Mouse (Mus musculus): ENCODE data around the gene Prss16. TPM values are rescaled to one million over a fixed set of nuclear protein-coding genes. Genes with fewer than 3 reads are reported as not detected.

The Prss16 gene
- polyA plus RNA-seq, 1 experiment from 2014 or later: 135 TPM

DNA sequence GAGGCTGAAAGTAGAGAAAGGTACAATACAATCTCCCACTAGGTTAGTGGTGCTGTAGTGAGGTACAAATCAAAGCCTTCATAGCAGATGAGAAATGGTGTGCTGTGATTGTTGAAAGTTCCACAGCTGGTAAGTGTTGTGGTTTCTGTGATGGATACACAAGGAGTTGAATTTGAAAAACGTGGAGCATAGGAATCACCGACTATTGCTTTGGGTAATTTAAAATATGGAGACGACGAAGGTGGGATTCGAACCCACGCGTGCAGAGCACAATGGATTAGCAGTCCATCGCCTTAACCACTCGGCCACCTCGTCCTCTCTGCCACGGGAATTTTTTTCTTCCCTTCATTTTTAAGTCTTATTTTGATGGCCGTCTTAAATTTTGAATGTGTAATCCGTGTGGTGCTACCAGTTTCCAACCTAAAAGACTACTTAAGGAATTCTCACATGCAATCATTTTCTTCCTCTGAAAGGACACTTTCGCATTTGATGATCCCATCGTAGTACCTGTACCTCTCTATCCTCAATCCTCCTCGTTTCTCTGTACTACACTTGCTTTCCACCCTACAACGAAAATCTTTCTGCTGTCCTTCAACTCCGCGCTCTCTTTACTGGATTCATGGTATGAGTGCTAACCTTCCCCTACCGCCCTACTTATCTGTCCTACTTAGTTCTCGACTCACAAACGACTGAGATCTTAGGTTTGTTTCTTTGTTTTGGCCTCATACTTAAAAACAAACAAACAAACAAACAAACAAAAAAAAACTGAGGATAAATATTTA is 15.4 kb downstream of the Prss16 start:
- Histone ChIP-seq H3K27me3 (ENCODE audit: control insufficient read depth, insufficient read depth, low read length) (peaks cover 34% of the 10 kb centered on the region), H3K27ac (ENCODE audit: low read length) (no peak overlapping the region), H3K9ac (ENCODE audit: low read length) (no peak overlapping the region), H3K4me1 (ENCODE audit: control insufficient read depth, insufficient read depth, low read length) (peaks cover 4% of the 10 kb centered on the region), H3K4me3 (ENCODE audit: low read length) (peak overlapping the region; percentile 30), H3K9me3 (replicated peaks; ENCODE audit: control insufficient read depth, low read length) (peaks cover 8% of the 10 kb centered on the region), H3K36me3 (ENCODE audit: control insufficient read depth, insufficient read depth) (no peaks in the 10 kb centered on the region), H3K4me2 (ENCODE audit: low read depth, low read length) (peak overlapping the region; percentile 49)
- ATAC-seq (replicated peaks; ENCODE audit: extremely low read depth, insufficient read depth, low FRiP score): no peak
- 5% methylated on average over 22 of the region's 22 CpGs for WGBS

DNA sequence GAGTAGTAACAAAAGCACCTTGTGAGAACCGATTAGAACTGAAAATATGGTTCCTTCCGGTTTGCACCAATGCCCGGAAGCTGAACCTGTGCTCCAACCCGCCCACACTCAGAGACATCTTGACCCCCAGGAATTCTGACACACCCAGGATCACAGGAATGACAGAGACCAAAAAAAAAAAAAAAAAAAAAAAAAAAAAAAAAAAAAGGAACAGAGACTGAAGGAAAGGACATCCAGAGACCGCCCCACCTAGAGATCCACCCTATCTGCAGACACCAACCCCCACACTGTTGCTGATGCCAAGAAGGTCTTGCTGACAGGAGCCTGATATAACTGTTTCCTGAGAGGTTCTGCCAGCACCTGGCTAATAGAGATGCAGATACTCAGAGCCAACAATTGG is 17.0 kb downstream of the Prss16 start:
- H3K4me1 ChIP-seq (ENCODE audit: control insufficient read depth, insufficient read depth, low read length): peaks cover 4% of the 10 kb centered on the region
- H3K9me3 ChIP-seq (replicated peaks; ENCODE audit: control insufficient read depth, low read length): peaks cover 8% of the 10 kb centered on the region
- 72% methylated on average over 5 of the region's 5 CpGs for WGBS
- no peak overlapping the region for H3K9ac ChIP-seq (ENCODE audit: low read length)
- H3K4me2 ChIP-seq (ENCODE audit: low read depth, low read length): no peak overlapping the region
- no peaks in the 10 kb centered on the region for H3K36me3 ChIP-seq (ENCODE audit: control insufficient read depth, insufficient read depth)
- H3K4me3 ChIP-seq (ENCODE audit: low read length): no peak overlapping the region
- no peak overlapping the region for H3K27ac ChIP-seq (ENCODE audit: low read length)
- peaks cover 20% of the 10 kb centered on the region for H3K27me3 ChIP-seq (ENCODE audit: control insufficient read depth, insufficient read depth, low read length)
- ATAC-seq (replicated peaks; ENCODE audit: extremely low read depth, insufficient read depth, low FRiP score): no peak

DNA sequence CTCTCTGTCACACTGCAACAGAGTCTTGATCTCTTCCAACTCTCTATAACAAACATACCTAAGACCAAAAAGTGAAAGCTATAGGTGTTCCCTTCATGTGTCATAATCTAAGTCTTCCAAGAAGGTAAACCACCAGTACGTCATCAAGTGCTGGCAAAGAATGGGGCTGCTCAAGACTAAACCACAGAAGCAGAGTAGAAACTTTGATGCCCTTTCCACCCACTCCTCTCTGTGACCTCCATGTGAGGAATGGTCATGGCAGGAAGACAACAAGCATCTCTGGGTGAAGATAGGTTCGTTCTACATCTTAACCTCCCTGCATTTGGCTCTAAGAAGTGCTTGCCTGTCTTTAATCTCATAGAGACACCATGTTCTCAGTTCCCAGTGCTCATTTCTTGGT is 25.1 kb downstream of the Prss16 start:
- 70% methylated on average over 2 of the region's 2 CpGs for WGBS
- H3K4me2 ChIP-seq (ENCODE audit: low read depth, low read length): no peak overlapping the region
- ATAC-seq (replicated peaks; ENCODE audit: extremely low read depth, insufficient read depth, low FRiP score): no peak
- no peak overlapping the region for H3K4me3 ChIP-seq (ENCODE audit: low read length)
- H3K27ac ChIP-seq (ENCODE audit: low read length): no peak overlapping the region
- peaks cover 44% of the 10 kb centered on the region for H3K27me3 ChIP-seq (ENCODE audit: control insufficient read depth, insufficient read depth, low read length)
- H3K36me3 ChIP-seq (ENCODE audit: control insufficient read depth, insufficient read depth): no peaks in the 10 kb centered on the region
- H3K4me1 ChIP-seq (ENCODE audit: control insufficient read depth, insufficient read depth, low read length): peaks cover 6% of the 10 kb centered on the region; the same call in 1 of the 2 replicates
- no peaks in the 10 kb centered on the region for H3K9me3 ChIP-seq (replicated peaks; ENCODE audit: control insufficient read depth, low read length)
- H3K9ac ChIP-seq (ENCODE audit: low read length): no peak overlapping the region

GRCm38 (mm10) chr13:21981803-21982193 is 27.7 kb downstream of the Prss16 start:
- ATAC-seq (replicated peaks; ENCODE audit: extremely low read depth, insufficient read depth, low FRiP score): peak; percentile 37; the same call in 1 of the 2 replicates
- peak overlapping the region; percentile 69 for H3K4me3 ChIP-seq (ENCODE audit: low read length)
- peaks cover 45% of the 10 kb centered on the region for H3K27me3 ChIP-seq (ENCODE audit: control insufficient read depth, insufficient read depth, low read length)
- peaks cover 6% of the 10 kb centered on the region; the same call in 1 of the 2 replicates for H3K4me1 ChIP-seq (ENCODE audit: control insufficient read depth, insufficient read depth, low read length)
- H3K4me2 ChIP-seq (ENCODE audit: low read depth, low read length): peak overlapping the region; percentile 98
- WGBS: 8% methylated on average over 17 of the region's 17 CpGs
- H3K9ac ChIP-seq (ENCODE audit: low read length): peak overlapping the region; percentile 80
- no peak overlapping the region for H3K27ac ChIP-seq (ENCODE audit: low read length)
- no peaks in the 10 kb centered on the region for H3K9me3 ChIP-seq (replicated peaks; ENCODE audit: control insufficient read depth, low read length)
- no peaks in the 10 kb centered on the region for H3K36me3 ChIP-seq (ENCODE audit: control insufficient read depth, insufficient read depth)

- Histone ChIP-seq H3K9ac (ENCODE audit: low read length) (peak within 1 kb of the TSS; percentile 80), H3K36me3 (ENCODE audit: control insufficient read depth, insufficient read depth) (no peaks in the 10 kb centered on the region), H3K4me3 (ENCODE audit: low read length) (peak within 1 kb of the TSS; percentile 69), H3K4me2 (ENCODE audit: low read depth, low read length) (peak within 1 kb of the TSS; percentile 98), H3K9me3 (replicated peaks; ENCODE audit: control insufficient read depth, low read length) (no peaks in the 10 kb centered on the region), H3K27me3 (ENCODE audit: control insufficient read depth, insufficient read depth, low read length) (peaks cover 43% of the 10 kb centered on the region), H3K4me1 (ENCODE audit: control insufficient read depth, insufficient read depth, low read length) (peaks cover 6% of the 10 kb centered on the region; the same call in 1 of the 2 replicates), H3K27ac (ENCODE audit: low read length) (no peak within 1 kb of the TSS)
- WGBS: 1% methylated on average over 58 of the region's 58 CpGs
- ATAC-seq (replicated peaks; ENCODE audit: extremely low read depth, insufficient read depth, low FRiP score): peak; percentile 55
These were observed 28.4 kb downstream of the Prss16 start, which contains the start of gene Pom121l2 for GRCm38 (mm10) chr13:21980981-21981802. Gene Pom121l2 (plus strand): TSS chr13:21981194.

DNA sequence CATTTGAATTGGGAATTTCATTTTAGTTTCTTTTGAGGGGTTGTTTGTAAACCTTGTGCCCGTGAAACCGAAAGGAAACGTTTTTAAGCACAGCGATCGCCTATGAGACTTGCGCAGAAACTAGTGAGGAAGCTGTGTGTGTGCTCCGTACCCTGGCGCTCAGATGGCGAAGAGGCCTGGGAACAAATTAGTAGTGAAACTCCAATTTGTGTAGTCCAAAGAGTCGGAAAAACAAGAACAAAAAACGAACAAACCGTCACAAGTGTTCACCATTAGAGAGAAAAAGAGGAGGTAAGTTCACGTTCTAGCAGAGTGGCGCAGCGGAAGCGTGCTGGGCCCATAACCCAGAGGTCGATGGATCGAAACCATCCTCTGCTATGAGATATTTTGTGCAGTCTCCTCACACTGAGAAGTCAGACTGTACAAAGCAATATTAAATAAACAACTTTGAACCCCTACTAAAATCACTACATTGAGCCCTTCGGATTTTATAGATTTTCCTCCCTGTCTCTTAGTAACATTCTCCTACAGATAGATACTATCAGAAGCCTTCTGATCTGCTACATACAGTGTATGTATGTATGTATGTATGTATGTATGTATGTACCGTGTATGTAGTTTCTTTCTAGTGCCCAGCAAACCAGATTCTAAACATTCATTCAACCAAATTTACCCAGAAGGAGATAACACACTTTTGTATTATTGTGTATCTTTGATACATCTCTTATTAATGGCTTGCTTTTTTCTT is 34.6 kb downstream of the Prss16 start:
- H3K4me3 ChIP-seq (ENCODE audit: low read length): peak overlapping the region; percentile 79
- H3K27ac ChIP-seq (ENCODE audit: low read length): peak overlapping the region; percentile 94
- WGBS: 4% methylated on average over 20 of the region's 20 CpGs
- no peaks in the 10 kb centered on the region for H3K36me3 ChIP-seq (ENCODE audit: control insufficient read depth, insufficient read depth)
- peak overlapping the region; percentile 85 for H3K9ac ChIP-seq (ENCODE audit: low read length)
- peak; percentile 97 for ATAC-seq (replicated peaks; ENCODE audit: extremely low read depth, insufficient read depth, low FRiP score)
- peaks cover 6% of the 10 kb centered on the region; the same call in 1 of the 2 replicates for H3K27me3 ChIP-seq (ENCODE audit: control insufficient read depth, insufficient read depth, low read length)
- H3K9me3 ChIP-seq (replicated peaks; ENCODE audit: control insufficient read depth, low read length): no peaks in the 10 kb centered on the region
- peak overlapping the region; percentile 40 for H3K4me2 ChIP-seq (ENCODE audit: low read depth, low read length)
- H3K4me1 ChIP-seq (ENCODE audit: control insufficient read depth, insufficient read depth, low read length): no peaks in the 10 kb centered on the region

GRCm38 (mm10) chr13:21974221-21974725 is 35.3 kb downstream of the Prss16 start:
- peak overlapping the region; percentile 48 for H3K4me2 ChIP-seq (ENCODE audit: low read depth, low read length)
- no peaks in the 10 kb centered on the region for H3K36me3 ChIP-seq (ENCODE audit: control insufficient read depth, insufficient read depth)
- H3K9me3 ChIP-seq (replicated peaks; ENCODE audit: control insufficient read depth, low read length): no peaks in the 10 kb centered on the region
- peak; percentile 87 for ATAC-seq (replicated peaks; ENCODE audit: extremely low read depth, insufficient read depth, low FRiP score)
- no peaks in the 10 kb centered on the region for H3K4me1 ChIP-seq (ENCODE audit: control insufficient read depth, insufficient read depth, low read length)
- WGBS: under 1% methylated on average over 23 of the region's 23 CpGs
- peak overlapping the region; percentile 79 for H3K4me3 ChIP-seq (ENCODE audit: low read length)
- peaks cover 1% of the 10 kb centered on the region; the same call in 1 of the 2 replicates for H3K27me3 ChIP-seq (ENCODE audit: control insufficient read depth, insufficient read depth, low read length)
- H3K9ac ChIP-seq (ENCODE audit: low read length): peak overlapping the region; percentile 85
- H3K27ac ChIP-seq (ENCODE audit: low read length): peak overlapping the region; percentile 94

DNA sequence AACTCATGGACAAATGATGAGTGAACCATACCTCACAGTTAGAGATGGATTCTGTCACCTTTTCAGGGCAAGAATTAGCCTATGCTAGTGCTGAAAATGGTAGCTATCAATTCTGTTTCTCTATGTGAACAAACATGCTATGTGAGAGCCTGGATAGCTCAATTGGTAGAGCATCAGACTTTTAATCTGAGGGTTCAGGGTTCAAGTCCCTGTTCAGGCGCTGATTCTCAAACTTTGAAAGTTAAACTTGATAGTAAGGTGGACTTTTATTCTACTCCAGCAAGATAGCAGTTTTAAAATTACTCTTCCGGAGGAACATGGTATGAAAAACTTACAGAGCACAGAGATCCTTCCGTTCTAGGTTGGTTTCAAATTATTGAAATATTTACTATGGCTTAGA is 37.9 kb downstream of the Prss16 start:
- Histone ChIP-seq H3K27me3 (ENCODE audit: control insufficient read depth, insufficient read depth, low read length) (no peaks in the 10 kb centered on the region), H3K27ac (ENCODE audit: low read length) (no peak overlapping the region), H3K4me3 (ENCODE audit: low read length) (no peak overlapping the region), H3K36me3 (ENCODE audit: control insufficient read depth, insufficient read depth) (no peaks in the 10 kb centered on the region), H3K4me2 (ENCODE audit: low read depth, low read length) (no peak overlapping the region), H3K9ac (ENCODE audit: low read length) (no peak overlapping the region), H3K9me3 (replicated peaks; ENCODE audit: control insufficient read depth, low read length) (0 out of 2 replicates have a peak, but pooled peaks cover 2% of the 10 kb centered on the region), H3K4me1 (ENCODE audit: control insufficient read depth, insufficient read depth, low read length) (no peaks in the 10 kb centered on the region)
- ATAC-seq (replicated peaks; ENCODE audit: extremely low read depth, insufficient read depth, low FRiP score): no peak
- WGBS: 32% methylated on average over 3 of the region's 3 CpGs
